Mouse (Mus musculus) limb, embryonic 13.5 days (tissue): ENCODE measurements around the gene Gpr37l1. TPM values are rescaled to one million over a fixed set of nuclear protein-coding genes. Genes with fewer than 3 reads are reported as not detected.
A peak's percentile ranks its signal among the peaks of the same experiment; 100 is the strongest.
"Not testable (repeated sequence)": the region's sequence is repeated elsewhere in the genome, so short reads cannot be mapped to it uniquely, and the experiment has no call there.

Source experiments
- ATAC-seq: fragments of 200-750 bp; cut with Nextera tagmentation; 2 replicates; pipeline ENCODE4 v1.8.0; 2017; ENCODE audit warnings: low read depth, moderate number of reproducible peaks, moderate TSS enrichment; ENCODE audit not compliant: low FRiP score
- H3K27ac ChIP-seq: fragments of 300-500 bp; sonication (generic); 2 replicates; pipeline ENCODE4 v1.5.1; 2015; ENCODE audit warnings: inconsistent platforms, mild to moderate bottlenecking, moderate library complexity
- H3K27me3 ChIP-seq: fragments of 300-500 bp; sonication (generic); 2 replicates; pipeline ENCODE4 v1.6.1; 2015; ENCODE audit warnings: mild to moderate bottlenecking, inconsistent platforms
- H3K36me3 ChIP-seq: fragments of 300-500 bp; sonication (generic); 2 replicates; pipeline ENCODE4 v1.6.1; 2015; ENCODE audit warnings: inconsistent platforms, mild to moderate bottlenecking, moderate library complexity
- H3K4me1 ChIP-seq: fragments of 300-500 bp; sonication (generic); 2 replicates; pipeline ENCODE4 v1.6.1; 2015; ENCODE audit warnings: inconsistent platforms
- H3K4me2 ChIP-seq: fragments of 300-500 bp; sonication (generic); replicated peaks from 2 replicates; pipeline ENCODE4 v1.6.1; 2015; ENCODE audit warnings: inconsistent platforms, mild to moderate bottlenecking, moderate library complexity
- H3K4me3 ChIP-seq: fragments of 300-500 bp; sonication (generic); 2 replicates; pipeline ENCODE4 v1.5.1; 2015; ENCODE audit warnings: moderate library complexity, mild to moderate bottlenecking, inconsistent platforms
- H3K9ac ChIP-seq: fragments of 300-500 bp; sonication (generic); 2 replicates; pipeline ENCODE4 v1.6.1; 2015; ENCODE audit warnings: mild to moderate bottlenecking, inconsistent platforms
- H3K9me3 ChIP-seq: fragments of 300-500 bp; sonication (generic); 2 replicates; pipeline ENCODE4 v1.6.1; 2016; ENCODE audit warnings: inconsistent platforms
- WGBS: fragments of 180-500 bp; shearing (Covaris S2); methylation state at CpG from one replicate; pipeline ENCODE4 v1.1.7; 2015; 5-methylcytosine and 5-hydroxymethylcytosine counted together
- polyA plus RNA-seq: library from polyadenylated mRNA; unstranded; fragments of >200 nt; fragmentation: Nextera tagmentation; extraction: Ambion mirVana; gene quantifications from 2 replicates; pipeline ENCODE4 v1.2.1, GENCODE M21; 2015

Gene Gpr37l1
- polyA plus RNA-seq, 1 experiment from 2014 or later: 0.06 TPM

- H3K9me3 ChIP-seq: no peaks in the 10 kb centered on the region
- H3K27ac ChIP-seq: no peak overlapping the region
- H3K9ac ChIP-seq: no peak overlapping the region
- ATAC-seq: no peak
- H3K4me2 ChIP-seq: no peak overlapping the region
- H3K4me1 ChIP-seq: peaks cover 51% of the 10 kb centered on the region
- no peak overlapping the region for H3K4me3 ChIP-seq
- 70% methylated on average over 9 of the region's 9 CpGs for WGBS
- peaks cover 17% of the 10 kb centered on the region for H3K27me3 ChIP-seq
- no peaks in the 10 kb centered on the region for H3K36me3 ChIP-seq
Measured at GRCm38 (mm10) chr1:135129543-135130183, 37.8 kb downstream of the Gpr37l1 start.

- H3K4me3 ChIP-seq: no peak overlapping the region
- no peaks in the 10 kb centered on the region for H3K36me3 ChIP-seq
- WGBS: 28% methylated on average over 9 of the region's 9 CpGs
- no peak overlapping the region for H3K27ac ChIP-seq
- no peak for ATAC-seq
- H3K27me3 ChIP-seq: peaks cover 14% of the 10 kb centered on the region
- no peaks in the 10 kb centered on the region for H3K9me3 ChIP-seq
- no peak overlapping the region for H3K4me2 ChIP-seq
- peaks cover 51% of the 10 kb centered on the region for H3K4me1 ChIP-seq
- no peak overlapping the region for H3K9ac ChIP-seq
Measured at GRCm38 (mm10) chr1:135128986-135129385, 38.5 kb downstream of the Gpr37l1 start.

GRCm38 (mm10) chr1:135128011-135128441 lies 39.5 kb downstream of the Gpr37l1 start:
- 39% methylated on average over 6 of the region's 6 CpGs for WGBS
- no peak overlapping the region for H3K4me3 ChIP-seq
- peak overlapping the region; percentile 37; the same call in 1 of the 2 replicates for H3K4me2 ChIP-seq
- no peaks in the 10 kb centered on the region for H3K9me3 ChIP-seq
- peaks cover 51% of the 10 kb centered on the region for H3K4me1 ChIP-seq
- peaks cover 14% of the 10 kb centered on the region for H3K27me3 ChIP-seq
- peak; percentile 82 for ATAC-seq
- peak overlapping the region; percentile 2; the same call in 1 of the 2 replicates for H3K9ac ChIP-seq
- no peaks in the 10 kb centered on the region for H3K36me3 ChIP-seq
- H3K27ac ChIP-seq: peak overlapping the region; percentile 72

GRCm38 (mm10) chr1:135126443-135127027 lies 40.9 kb downstream of the Gpr37l1 start:
- ATAC-seq: peak; percentile 25; the same call in 1 of the 2 replicates
- Histone ChIP-seq H3K4me1 (peaks cover 48% of the 10 kb centered on the region), H3K27me3 (peaks cover 14% of the 10 kb centered on the region), H3K27ac (peak overlapping the region; percentile 72), H3K36me3 (no peaks in the 10 kb centered on the region), H3K9ac (peak overlapping the region; percentile 48), H3K4me2 (peak overlapping the region; percentile 37), H3K9me3 (no peaks in the 10 kb centered on the region), H3K4me3 (no peak overlapping the region)
- WGBS: 16% methylated on average over 4 of the region's 4 CpGs

- H3K27me3 ChIP-seq: peaks cover 12% of the 10 kb centered on the region
- no peak for ATAC-seq
- peak overlapping the region; percentile 48; the same call in 1 of the 2 replicates for H3K9ac ChIP-seq
- peak overlapping the region; percentile 72 for H3K27ac ChIP-seq
- H3K4me3 ChIP-seq: no peak overlapping the region
- no peaks in the 10 kb centered on the region for H3K36me3 ChIP-seq
- H3K4me1 ChIP-seq: peaks cover 43% of the 10 kb centered on the region
- WGBS: 37% methylated on average over 8 of the region's 8 CpGs
- H3K4me2 ChIP-seq: peak overlapping the region; percentile 31
- H3K9me3 ChIP-seq: no peaks in the 10 kb centered on the region
Measured at GRCm38 (mm10) chr1:135125990-135126389, 41.5 kb downstream of the Gpr37l1 start.

GRCm38 (mm10) chr1:135124573-135125363 lies 42.7 kb downstream of the Gpr37l1 start:
- Histone ChIP-seq H3K27ac (no peak overlapping the region), H3K4me3 (no peak overlapping the region), H3K27me3 (peaks cover 10% of the 10 kb centered on the region), H3K4me1 (peaks cover 40% of the 10 kb centered on the region), H3K4me2 (no peak overlapping the region), H3K9ac (no peak overlapping the region), H3K36me3 (no peaks in the 10 kb centered on the region), H3K9me3 (no peaks in the 10 kb centered on the region)
- ATAC-seq: no peak
- WGBS: 90% methylated on average over 8 of the region's 8 CpGs

GRCm38 (mm10) chr1:135112661-135113060 lies 54.8 kb downstream of the Gpr37l1 start:
- Histone ChIP-seq H3K36me3 (no peaks in the 10 kb centered on the region), H3K9ac (no peak overlapping the region), H3K4me2 (no peak overlapping the region), H3K4me1 (no peaks in the 10 kb centered on the region), H3K9me3 (no peaks in the 10 kb centered on the region), H3K27me3 (peaks cover 9% of the 10 kb centered on the region), H3K4me3 (no peak overlapping the region), H3K27ac (no peak overlapping the region)
- no peak for ATAC-seq
- 9% methylated on average over 8 of the region's 8 CpGs for WGBS

GRCm38 (mm10) chr1:135111271-135111670 lies 56.2 kb downstream of the Gpr37l1 start:
- not testable (repeated sequence) for H3K36me3 ChIP-seq, H3K9ac ChIP-seq, ATAC-seq, H3K4me3 ChIP-seq, H3K27ac ChIP-seq, H3K4me1 ChIP-seq, H3K9me3 ChIP-seq, H3K4me2 ChIP-seq
- WGBS: 57% methylated on average over 4 of the region's 5 CpGs
- peaks cover 23% of the 10 kb centered on the region for H3K27me3 ChIP-seq

Other genes starting within 250 kb of the Gpr37l1 start
- 6.5 and 7.1 TPM in 2 replicates for gene Ppp1r12b, start 211.7 kb downstream of the Gpr37l1 start, polyA plus RNA-seq
- gene Ube2t, start 205.1 kb downstream of the Gpr37l1 start, polyA plus RNA-seq: 29.6 and 32.5 TPM in 2 replicates
- gene Lgr6, start 62.4 kb downstream of the Gpr37l1 start, polyA plus RNA-seq: 2.7 and 2.8 TPM in 2 replicates
- 2.3 TPM in 2 replicates for gene Ptpn7, start 35.0 kb downstream of the Gpr37l1 start, polyA plus RNA-seq
- gene Arl8a, start 20.9 kb downstream of the Gpr37l1 start, polyA plus RNA-seq: 61.8 and 67.1 TPM in 2 replicates
- 3.4 and 4.2 TPM in 2 replicates for gene Elf3, start 90.9 kb upstream of the Gpr37l1 start, polyA plus RNA-seq
- 93.3 and 95.3 TPM in 2 replicates for gene Rnpep, start 116.4 kb upstream of the Gpr37l1 start, polyA plus RNA-seq
- 183 and 185 TPM in 2 replicates for gene Timm17a, start 146.1 kb upstream of the Gpr37l1 start, polyA plus RNA-seq
- gene Lmod1, start 157.1 kb upstream of the Gpr37l1 start, polyA plus RNA-seq: 0.37 and 0.54 TPM in 2 replicates
- 39.4 and 39.9 TPM in 2 replicates for gene Shisa4, start 207.6 kb upstream of the Gpr37l1 start, polyA plus RNA-seq